Mouse (Mus musculus): ENCODE results near the gene Itgb8. TPM values are rescaled to one million over a fixed set of nuclear protein-coding genes. Genes with fewer than 3 reads are reported as not detected.

The Itgb8 gene
- polyA plus RNA-seq, 1 experiment from 2014 or later, result 12.2 TPM

DNA sequence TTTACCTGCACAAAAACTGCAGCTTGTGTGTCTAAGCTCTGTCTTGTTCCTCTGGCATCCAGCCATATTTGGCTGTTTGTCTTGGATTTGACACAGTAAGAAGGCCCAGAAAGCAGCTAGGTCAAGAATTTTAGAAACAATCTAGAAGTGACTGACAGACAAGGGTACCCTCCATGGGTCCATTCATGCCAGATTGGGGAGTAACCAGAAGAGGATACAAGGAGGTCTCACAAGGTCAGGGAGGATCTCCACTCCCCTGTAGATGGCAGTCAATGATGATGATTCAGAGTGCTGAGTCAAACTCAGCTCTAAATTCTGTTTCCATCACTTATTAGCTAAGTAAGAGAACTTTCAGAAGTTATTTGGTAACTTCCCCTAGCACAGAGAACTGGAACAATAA, 8.2 kb downstream of the Itgb8 start:
- no peak for ATAC-seq
- H3K4me1 ChIP-seq, result peaks cover 18% of the 10 kb centered on the region

GRCm38 (mm10) chr12:119229601-119230000, 9.0 kb downstream of the Itgb8 start:
- H3K4me3 ChIP-seq, result no peak overlapping the region
- H3K4me2 ChIP-seq, result no peak overlapping the region
- ATAC-seq, result no peak
- H3K9me3 ChIP-seq (replicated peaks), result no peaks in the 10 kb centered on the region
- H3K9ac ChIP-seq, result no peak overlapping the region
- no peaks in the 10 kb centered on the region for H3K36me3 ChIP-seq (ENCODE audit: poor library complexity, severe bottlenecking)
- peaks cover 13% of the 10 kb centered on the region for H3K4me1 ChIP-seq
- WGBS, result 90% methylated on average over 2 of the region's 2 CpGs
- H3K27me3 ChIP-seq, result no peaks in the 10 kb centered on the region
- H3K27ac ChIP-seq, result no peak overlapping the region

More for the DNA sequence above, 8.2 kb downstream of the Itgb8 start:
- H3K4me2 ChIP-seq, result no peak overlapping the region
- no peaks in the 10 kb centered on the region for H3K9me3 ChIP-seq (replicated peaks)
- no peak overlapping the region for H3K27ac ChIP-seq
- H3K36me3 ChIP-seq (ENCODE audit: poor library complexity, severe bottlenecking), result no peaks in the 10 kb centered on the region
- no peak overlapping the region for H3K9ac ChIP-seq
- H3K4me3 ChIP-seq, result no peak overlapping the region
- H3K27me3 ChIP-seq, result no peaks in the 10 kb centered on the region

DNA sequence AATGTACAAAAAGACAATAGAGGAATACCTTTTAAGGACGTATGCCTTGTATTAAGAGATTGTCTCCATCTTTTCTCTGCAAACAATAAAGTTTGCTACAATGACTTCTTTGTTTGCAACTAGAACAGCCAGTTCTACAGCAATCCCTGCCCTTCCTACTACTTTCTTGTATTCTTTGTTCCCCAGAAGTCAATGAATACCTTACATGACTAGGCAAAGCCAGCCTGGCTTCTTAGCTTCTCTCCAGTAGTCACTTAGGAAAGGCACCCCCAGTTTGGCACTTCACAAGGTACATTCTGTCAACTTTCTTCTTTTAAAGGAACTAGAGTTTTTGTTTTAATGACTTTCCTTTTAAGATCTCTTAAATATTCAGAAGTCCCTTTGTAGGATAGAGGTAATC, 10.7 kb downstream of the Itgb8 start:
- WGBS, result 60% methylated on average over 1 of the region's 1 CpGs
- H3K27me3 ChIP-seq, result no peaks in the 10 kb centered on the region
- no peak overlapping the region for H3K4me2 ChIP-seq
- no peak overlapping the region for H3K27ac ChIP-seq
- no peaks in the 10 kb centered on the region for H3K36me3 ChIP-seq (ENCODE audit: poor library complexity, severe bottlenecking)
- H3K4me3 ChIP-seq, result no peak overlapping the region
- no peak for ATAC-seq
- H3K9ac ChIP-seq, result no peak overlapping the region
- peaks cover 4% of the 10 kb centered on the region; the same call in 1 of the 2 replicates for H3K4me1 ChIP-seq
- H3K9me3 ChIP-seq (replicated peaks), result no peaks in the 10 kb centered on the region

DNA sequence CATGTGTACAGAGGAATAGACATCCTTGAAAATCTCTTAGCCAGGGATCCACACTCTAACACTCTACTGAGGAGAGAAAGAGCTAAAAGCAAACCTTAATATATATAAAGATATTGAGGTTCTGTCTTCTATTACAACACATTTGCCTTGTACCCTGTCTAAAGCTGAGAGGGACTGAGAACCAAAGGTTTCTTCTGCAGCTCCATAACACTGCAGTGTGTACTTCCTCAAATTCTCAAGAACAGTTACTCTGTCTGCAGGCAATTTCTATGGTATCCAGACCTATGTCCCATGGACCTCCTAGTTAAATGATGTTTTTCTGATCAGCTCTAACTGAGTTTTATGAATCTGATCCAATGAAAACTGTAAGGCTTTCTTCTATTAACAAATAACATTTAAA, 13.9 kb downstream of the Itgb8 start:
- H3K4me3 ChIP-seq, result no peak overlapping the region
- H3K9ac ChIP-seq, result no peak overlapping the region
- H3K36me3 ChIP-seq (ENCODE audit: poor library complexity, severe bottlenecking), result no peaks in the 10 kb centered on the region
- no peak for ATAC-seq
- H3K27ac ChIP-seq, result no peak overlapping the region
- H3K4me1 ChIP-seq, result no peaks in the 10 kb centered on the region
- no peaks in the 10 kb centered on the region for H3K9me3 ChIP-seq (replicated peaks)
- H3K27me3 ChIP-seq, result no peaks in the 10 kb centered on the region
- no peak overlapping the region for H3K4me2 ChIP-seq

GRCm38 (mm10) chr12:119219409-119219808, 19.2 kb downstream of the Itgb8 start:
- H3K4me3 ChIP-seq, result no peak overlapping the region
- H3K9ac ChIP-seq, result no peak overlapping the region
- no peak overlapping the region for H3K4me2 ChIP-seq
- H3K4me1 ChIP-seq, result peaks cover 4% of the 10 kb centered on the region; the same call in 1 of the 2 replicates
- H3K36me3 ChIP-seq (ENCODE audit: poor library complexity, severe bottlenecking), result no peaks in the 10 kb centered on the region
- H3K9me3 ChIP-seq (replicated peaks), result no peaks in the 10 kb centered on the region
- ATAC-seq, result no peak
- H3K27me3 ChIP-seq, result no peaks in the 10 kb centered on the region
- no peak overlapping the region for H3K27ac ChIP-seq
- 82% methylated on average over 1 of the region's 1 CpGs for WGBS

GRCm38 (mm10) chr12:119217700-119218265, 20.8 kb downstream of the Itgb8 start:
- H3K4me2 ChIP-seq, result no peak overlapping the region
- H3K36me3 ChIP-seq (ENCODE audit: poor library complexity, severe bottlenecking), result no peaks in the 10 kb centered on the region
- H3K4me1 ChIP-seq, result peaks cover 4% of the 10 kb centered on the region; the same call in 1 of the 2 replicates
- no peak for ATAC-seq
- no peak overlapping the region for H3K9ac ChIP-seq
- H3K4me3 ChIP-seq, result no peak overlapping the region
- H3K27me3 ChIP-seq, result no peaks in the 10 kb centered on the region
- no peak overlapping the region for H3K27ac ChIP-seq
- no peaks in the 10 kb centered on the region for H3K9me3 ChIP-seq (replicated peaks)

DNA sequence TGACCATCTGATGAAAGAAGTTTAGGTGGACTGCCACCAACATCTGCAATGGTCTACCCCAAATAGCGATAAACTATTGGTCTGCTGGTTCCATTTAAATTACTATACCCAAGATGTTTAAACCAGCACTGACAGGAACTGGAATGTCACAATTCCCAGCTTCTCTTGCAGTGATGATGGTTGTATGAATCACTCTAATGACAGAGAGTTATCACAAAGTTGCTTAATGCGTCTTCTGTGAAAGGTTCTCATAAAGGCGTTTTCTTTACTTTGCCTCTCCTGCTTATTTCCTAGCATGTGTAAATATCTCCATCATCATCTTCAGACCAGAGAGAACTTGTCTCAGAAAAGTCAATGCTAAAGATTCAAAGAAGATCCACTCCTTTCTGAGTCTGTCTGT, 23.4 kb downstream of the Itgb8 start:
- peaks cover 4% of the 10 kb centered on the region; the same call in 1 of the 2 replicates for H3K4me1 ChIP-seq
- no peak overlapping the region for H3K27ac ChIP-seq
- no peak overlapping the region for H3K4me3 ChIP-seq
- no peak overlapping the region for H3K9ac ChIP-seq
- H3K9me3 ChIP-seq (replicated peaks), result no peaks in the 10 kb centered on the region
- H3K4me2 ChIP-seq, result no peak overlapping the region
- ATAC-seq, result no peak
- 96% methylated on average over 3 of the region's 3 CpGs for WGBS
- H3K27me3 ChIP-seq, result no peaks in the 10 kb centered on the region
- H3K36me3 ChIP-seq (ENCODE audit: poor library complexity, severe bottlenecking), result no peaks in the 10 kb centered on the region

- Histone ChIP-seq H3K36me3 (ENCODE audit: poor library complexity, severe bottlenecking) (no peaks in the 10 kb centered on the region), H3K4me2 (no peak overlapping the region), H3K27ac (no peak overlapping the region), H3K4me3 (no peak overlapping the region), H3K4me1 (peaks cover 8% of the 10 kb centered on the region), H3K27me3 (no peaks in the 10 kb centered on the region), H3K9ac (no peak overlapping the region), H3K9me3 (replicated peaks) (no peaks in the 10 kb centered on the region)
- WGBS, result 33% methylated on average over 2 of the region's 2 CpGs
- ATAC-seq, result no peak
Measured at GRCm38 (mm10) chr12:119211533-119211932, 27.1 kb downstream of the Itgb8 start.

- no peaks in the 10 kb centered on the region for H3K27me3 ChIP-seq
- WGBS, result 90% methylated on average over 2 of the region's 2 CpGs
- no peak for ATAC-seq
- H3K4me1 ChIP-seq, result peaks cover 8% of the 10 kb centered on the region
- H3K36me3 ChIP-seq (ENCODE audit: poor library complexity, severe bottlenecking), result no peaks in the 10 kb centered on the region
- H3K9me3 ChIP-seq (replicated peaks), result no peaks in the 10 kb centered on the region
- no peak overlapping the region for H3K4me3 ChIP-seq
- H3K27ac ChIP-seq, result no peak overlapping the region
- no peak overlapping the region for H3K9ac ChIP-seq
- no peak overlapping the region for H3K4me2 ChIP-seq
Measured at GRCm38 (mm10) chr12:119210590-119210989, 28.0 kb downstream of the Itgb8 start.

- peaks cover 8% of the 10 kb centered on the region for H3K4me1 ChIP-seq
- ATAC-seq, result no peak
- no peak overlapping the region for H3K27ac ChIP-seq
- no peak overlapping the region for H3K9ac ChIP-seq
- H3K9me3 ChIP-seq (replicated peaks), result no peaks in the 10 kb centered on the region
- no peak overlapping the region for H3K4me2 ChIP-seq
- no peaks in the 10 kb centered on the region for H3K27me3 ChIP-seq
- no peak overlapping the region for H3K4me3 ChIP-seq
- H3K36me3 ChIP-seq (ENCODE audit: poor library complexity, severe bottlenecking), result no peaks in the 10 kb centered on the region
- 95% methylated on average over 1 of the region's 1 CpGs for WGBS
Measured at GRCm38 (mm10) chr12:119210073-119210425, 28.6 kb downstream of the Itgb8 start.

GRCm38 (mm10) chr12:119209384-119210072, 29.1 kb downstream of the Itgb8 start:
- H3K27me3 ChIP-seq, result no peaks in the 10 kb centered on the region
- H3K36me3 ChIP-seq (ENCODE audit: poor library complexity, severe bottlenecking), result no peaks in the 10 kb centered on the region
- H3K9ac ChIP-seq, result no peak overlapping the region
- WGBS, result 93% methylated on average over 2 of the region's 2 CpGs
- peaks cover 8% of the 10 kb centered on the region for H3K4me1 ChIP-seq
- no peak overlapping the region for H3K27ac ChIP-seq
- no peak overlapping the region for H3K4me2 ChIP-seq
- ATAC-seq, result no peak
- no peak overlapping the region for H3K4me3 ChIP-seq
- H3K9me3 ChIP-seq (replicated peaks), result no peaks in the 10 kb centered on the region

DNA sequence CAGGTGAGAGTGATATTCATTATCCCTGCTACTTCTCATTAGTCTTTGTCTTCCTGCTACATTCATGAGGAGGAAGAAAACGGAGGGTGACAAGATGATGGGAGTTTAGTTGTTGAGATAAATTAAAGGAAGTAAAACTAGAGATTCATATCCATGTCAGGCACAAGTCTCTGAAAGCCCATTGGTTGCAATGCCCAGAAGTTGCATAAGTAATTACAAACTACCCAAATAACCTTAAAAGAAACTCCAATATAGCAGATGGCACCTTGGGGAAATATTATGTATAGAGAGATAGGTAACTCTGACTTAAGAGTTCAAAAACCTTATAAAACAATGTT, 31.2 kb downstream of the Itgb8 start:
- H3K9me3 ChIP-seq (replicated peaks), result no peaks in the 10 kb centered on the region
- no peaks in the 10 kb centered on the region for H3K36me3 ChIP-seq (ENCODE audit: poor library complexity, severe bottlenecking)
- peaks cover 8% of the 10 kb centered on the region for H3K4me1 ChIP-seq
- no peak overlapping the region for H3K4me3 ChIP-seq
- no peak overlapping the region for H3K27ac ChIP-seq
- H3K27me3 ChIP-seq, result no peaks in the 10 kb centered on the region
- no peak overlapping the region for H3K4me2 ChIP-seq
- ATAC-seq, result no peak
- no peak overlapping the region for H3K9ac ChIP-seq
- WGBS, result 76% methylated on average over 1 of the region's 1 CpGs

All from forebrain, embryonic 13.5 days (tissue).